Mouse (Mus musculus): ENCODE data around the gene Sh3bp5l.

- no peak for TF ChIP-seq CTCF (IDR thresholded peaks at IDR 0.05; ENCODE audit: low read depth)
- no peak for TF ChIP-seq EP300 (IDR thresholded peaks at IDR 0.05; ENCODE audit: low read depth)
Observed at GRCm38 (mm10) chr11:58346745-58347144, 16.2 kb downstream of the Sh3bp5l start.
